Mouse (Mus musculus): ENCODE data around the gene Pfas. TPM values are rescaled to one million over a fixed set of nuclear protein-coding genes. Genes with fewer than 3 reads are reported as not detected.
"Not testable (repeated sequence)": the region's sequence is repeated elsewhere in the genome, so short reads cannot be mapped to it uniquely, and the experiment has no call there.

Pfas gene
- polyA plus RNA-seq, 1 experiment from 2014 or later, result 15.5 TPM

DNA sequence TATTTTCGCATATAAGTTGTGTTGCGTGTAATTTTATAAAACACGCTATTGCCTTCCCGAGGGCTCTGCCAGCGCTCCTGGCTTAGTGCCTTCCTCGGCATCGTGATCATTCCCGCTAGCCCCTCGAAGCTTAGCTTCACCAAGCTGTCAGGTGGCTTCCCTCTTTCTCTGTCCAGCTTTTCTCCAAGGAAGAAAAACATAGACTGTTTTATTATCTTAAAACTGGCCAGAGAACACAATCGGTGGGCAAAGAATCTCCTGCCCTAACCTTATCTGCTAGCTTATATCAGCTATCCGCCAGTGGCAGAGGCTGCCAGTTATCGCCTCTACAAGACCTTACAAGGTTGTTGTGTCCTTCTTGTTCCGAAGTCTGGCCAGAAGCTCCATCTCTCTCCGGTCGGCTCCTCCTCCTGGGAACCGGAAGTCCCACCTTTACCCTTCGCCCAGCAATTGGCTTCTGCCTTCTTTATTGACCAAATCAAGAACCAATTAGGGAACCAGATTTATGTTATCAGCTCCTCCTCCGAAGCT, 3.9 kb upstream of the Pfas start:
- Histone ChIP-seq H3K27me3 (replicated peaks) (no peaks in the 10 kb centered on the region), H3K4me2 (peak overlapping the region; percentile 89), H3K9ac (replicated peaks) (peak overlapping the region; percentile 68), H3K4me3 (replicated peaks) (peak overlapping the region; percentile 45), H3K27ac (replicated peaks) (peak overlapping the region; percentile 83), H3K4me1 (peaks cover 34% of the 10 kb centered on the region), H3K36me3 (no peaks in the 10 kb centered on the region), H3K9me3 (replicated peaks) (no peaks in the 10 kb centered on the region)
- 1% methylated on average over 18 of the region's 18 CpGs for WGBS
- peak; percentile 66 for ATAC-seq (ENCODE audit: low FRiP score)

GRCm38 (mm10) chr11:69011445-69011844, 3.2 kb upstream of the Pfas start:
- H3K27me3 ChIP-seq (replicated peaks); H3K36me3 ChIP-seq; ATAC-seq (ENCODE audit: low FRiP score); H3K9ac ChIP-seq (replicated peaks); H3K9me3 ChIP-seq (replicated peaks): not testable (repeated sequence)
- Histone ChIP-seq H3K4me2 (peak overlapping the region; percentile 89), H3K4me1 (peaks cover 31% of the 10 kb centered on the region), H3K4me3 (replicated peaks) (peak overlapping the region; percentile 45), H3K27ac (replicated peaks) (peak overlapping the region; percentile 83)
- WGBS, result 75% methylated on average over 2 of the region's 2 CpGs

DNA sequence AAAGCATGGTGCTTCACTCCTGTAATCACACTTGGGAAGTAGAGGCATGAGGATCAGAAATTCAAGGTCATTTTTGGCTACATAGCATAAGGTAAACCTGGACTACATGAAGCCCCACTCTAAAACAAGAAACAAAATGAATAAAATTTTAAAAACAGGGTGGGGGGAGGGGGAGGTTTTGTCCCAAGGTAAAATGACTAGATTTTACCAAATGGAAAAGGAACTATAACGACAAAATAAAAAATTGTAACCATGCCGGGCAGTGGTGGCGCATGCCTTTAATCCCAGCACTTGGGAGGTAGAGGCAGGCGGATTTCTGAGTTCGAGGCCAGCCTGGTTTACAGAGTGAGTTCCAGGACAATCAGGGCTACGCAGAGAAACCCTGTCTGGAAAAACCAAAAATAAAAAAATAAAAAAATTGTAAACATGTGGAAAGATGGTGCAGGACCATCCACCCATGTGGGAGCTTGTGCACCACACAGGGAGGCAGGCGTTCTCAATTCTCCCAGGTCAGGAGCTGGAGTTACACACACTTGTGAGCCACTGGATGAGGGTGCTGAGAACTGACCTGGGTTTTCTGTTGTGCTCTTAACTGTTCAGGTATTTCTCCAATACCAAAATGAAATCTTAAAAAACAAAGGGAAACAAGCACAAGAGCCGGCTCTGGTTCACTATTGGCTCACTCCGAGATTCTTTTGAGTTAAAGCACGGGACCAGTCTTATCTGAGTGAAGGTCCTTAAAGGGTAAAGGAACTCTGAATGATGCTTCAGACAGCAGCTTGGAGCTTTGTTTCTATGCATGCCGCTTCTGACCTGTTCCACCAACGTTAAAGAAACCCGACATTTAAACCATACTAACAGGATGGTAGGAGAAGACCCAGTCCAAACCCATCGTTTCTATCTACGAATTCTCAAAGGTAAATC, 2.4 kb upstream of the Pfas start:
- Histone ChIP-seq H3K27me3 (replicated peaks) (no peaks in the 10 kb centered on the region), H3K4me3 (replicated peaks) (no peak overlapping the region), H3K27ac (replicated peaks) (no peak overlapping the region), H3K4me2 (peak overlapping the region; percentile 89; the same call in 1 of the 2 replicates), H3K36me3 (no peaks in the 10 kb centered on the region), H3K4me1 (peaks cover 31% of the 10 kb centered on the region), H3K9ac (replicated peaks) (no peak overlapping the region), H3K9me3 (replicated peaks) (no peaks in the 10 kb centered on the region)
- WGBS, result 91% methylated on average over 15 of the region's 15 CpGs
- ATAC-seq (ENCODE audit: low FRiP score), result no peak

DNA sequence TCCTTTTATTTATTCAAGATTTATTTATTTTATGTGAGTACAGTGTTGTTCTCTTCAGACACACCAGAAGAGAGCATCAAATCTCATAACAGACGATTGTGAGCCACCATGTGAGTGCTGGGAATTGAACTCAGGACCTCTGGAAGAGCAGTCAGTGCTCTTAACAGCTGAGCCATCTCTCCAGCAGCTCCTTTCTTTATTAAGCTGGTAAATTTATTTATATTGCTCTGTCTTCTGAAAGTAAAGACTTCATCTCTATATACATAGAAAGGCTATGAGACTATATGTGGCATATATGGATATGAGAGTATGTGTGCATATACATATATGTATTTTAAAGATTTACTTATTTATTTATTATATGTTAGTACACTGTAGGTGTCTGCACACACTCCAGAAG, 1.2 kb upstream of the Pfas start:
- 95% methylated on average over 1 of the region's 1 CpGs for WGBS
- no peak overlapping the region for H3K4me3 ChIP-seq (replicated peaks)
- peaks cover 26% of the 10 kb centered on the region for H3K4me1 ChIP-seq
- H3K36me3 ChIP-seq, result no peaks in the 10 kb centered on the region
- no peak overlapping the region for H3K27ac ChIP-seq (replicated peaks)
- H3K9me3 ChIP-seq (replicated peaks), result no peaks in the 10 kb centered on the region
- H3K9ac ChIP-seq (replicated peaks), result no peak overlapping the region
- ATAC-seq (ENCODE audit: low FRiP score), result no peak
- no peaks in the 10 kb centered on the region for H3K27me3 ChIP-seq (replicated peaks)
- no peak overlapping the region for H3K4me2 ChIP-seq

- peaks cover 20% of the 10 kb centered on the region for H3K4me1 ChIP-seq
- H3K4me2 ChIP-seq; ATAC-seq (ENCODE audit: low FRiP score): not testable (repeated sequence)
Observed at GRCm38 (mm10) chr11:69006575-69006974, 1.7 kb downstream of the Pfas start.

DNA sequence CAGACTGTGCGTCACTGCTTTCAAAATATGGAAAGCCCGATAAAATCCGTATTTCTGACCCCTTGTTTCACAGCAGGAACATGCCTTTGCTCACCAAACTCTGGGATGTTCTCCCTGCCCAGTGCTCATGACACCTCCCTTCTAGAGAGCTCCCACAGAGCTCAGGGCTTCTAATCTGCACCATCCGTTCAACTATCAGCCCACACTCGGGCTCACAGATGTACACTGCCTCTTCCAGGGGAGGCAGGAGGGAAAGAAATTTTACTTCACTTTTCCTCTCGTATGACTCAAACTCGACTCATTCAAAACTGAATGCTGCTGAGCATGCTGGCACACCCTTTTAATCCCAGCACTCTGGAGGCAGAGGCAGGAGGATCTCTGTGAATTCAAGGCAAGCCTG, 3.1 kb downstream of the Pfas start:
- Histone ChIP-seq H3K36me3 (peaks cover 34% of the 10 kb centered on the region), H3K9me3 (replicated peaks) (no peaks in the 10 kb centered on the region), H3K27ac (replicated peaks) (no peak overlapping the region), H3K9ac (replicated peaks) (no peak overlapping the region), H3K4me1 (peaks cover 12% of the 10 kb centered on the region), H3K27me3 (replicated peaks) (no peaks in the 10 kb centered on the region), H3K4me3 (replicated peaks) (no peak overlapping the region), H3K4me2 (no peak overlapping the region)
- no peak for ATAC-seq (ENCODE audit: low FRiP score)
- 91% methylated on average over 7 of the region's 7 CpGs for WGBS

More at GRCm38 (mm10) chr11:69006575-69006974, 1.7 kb downstream of the Pfas start:
- not testable (repeated sequence) for H3K9ac ChIP-seq (replicated peaks); H3K27me3 ChIP-seq (replicated peaks); H3K27ac ChIP-seq (replicated peaks); H3K9me3 ChIP-seq (replicated peaks); H3K4me3 ChIP-seq (replicated peaks)
- H3K36me3 ChIP-seq, result peaks cover 21% of the 10 kb centered on the region

DNA sequence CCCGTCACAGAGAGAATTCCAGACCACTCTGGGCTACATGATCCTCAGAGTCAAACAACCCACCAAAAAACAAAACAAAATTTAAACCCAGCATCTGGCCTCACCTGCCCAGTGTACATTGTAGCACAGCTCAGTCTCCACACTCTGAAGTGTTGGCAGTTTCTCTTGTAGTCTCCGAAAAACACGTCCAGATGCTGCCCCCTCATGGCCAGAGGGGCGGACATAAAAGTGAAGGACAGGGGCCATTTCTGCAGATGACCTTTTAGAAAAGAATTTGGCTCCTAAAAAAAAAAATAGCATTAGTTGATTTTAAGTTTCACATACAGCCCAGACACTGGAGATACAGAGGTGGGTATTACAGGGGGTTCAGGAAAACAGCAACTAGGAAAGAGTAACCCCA, 4.7 kb downstream of the Pfas start:
- Histone ChIP-seq H3K4me2 (no peak overlapping the region), H3K9ac (replicated peaks) (no peak overlapping the region), H3K27ac (replicated peaks) (no peak overlapping the region), H3K4me1 (peaks cover 12% of the 10 kb centered on the region), H3K9me3 (replicated peaks) (no peaks in the 10 kb centered on the region), H3K36me3 (peaks cover 49% of the 10 kb centered on the region), H3K4me3 (replicated peaks) (no peak overlapping the region), H3K27me3 (replicated peaks) (no peaks in the 10 kb centered on the region)
- no peak for ATAC-seq (ENCODE audit: low FRiP score)
- WGBS, result 70% methylated on average over 4 of the region's 4 CpGs

DNA sequence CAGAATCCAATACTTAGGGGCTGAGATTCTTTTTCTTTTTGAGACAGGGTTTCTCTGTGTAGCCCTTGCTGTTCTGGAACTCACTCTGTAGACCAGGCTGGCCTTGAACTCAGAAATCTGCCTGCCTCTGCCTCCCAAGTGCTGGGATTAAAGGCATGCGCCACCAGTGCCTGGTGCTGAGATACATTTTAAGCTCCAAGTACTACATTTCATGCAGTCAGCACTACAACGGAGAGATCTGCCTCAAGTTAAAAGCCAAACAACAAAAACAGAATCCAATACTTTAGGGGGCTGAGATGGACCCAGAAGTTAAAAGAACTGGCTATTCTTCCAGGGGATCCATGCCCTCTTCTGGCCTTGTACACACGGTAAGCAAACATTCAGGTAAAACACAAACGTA, 5.5 kb downstream of the Pfas start:
- 94% methylated on average over 4 of the region's 4 CpGs for WGBS
- H3K27me3 ChIP-seq (replicated peaks); H3K27ac ChIP-seq (replicated peaks); H3K9me3 ChIP-seq (replicated peaks); ATAC-seq (ENCODE audit: low FRiP score); H3K4me3 ChIP-seq (replicated peaks); H3K4me2 ChIP-seq; H3K9ac ChIP-seq (replicated peaks): not testable (repeated sequence)
- H3K36me3 ChIP-seq, result peaks cover 57% of the 10 kb centered on the region
- peaks cover 10% of the 10 kb centered on the region for H3K4me1 ChIP-seq

GRCm38 (mm10) chr11:68997080-68997479, 11.2 kb downstream of the Pfas start:
- 95% methylated on average over 4 of the region's 4 CpGs for WGBS
- H3K36me3 ChIP-seq, result peaks cover 92% of the 10 kb centered on the region

DNA sequence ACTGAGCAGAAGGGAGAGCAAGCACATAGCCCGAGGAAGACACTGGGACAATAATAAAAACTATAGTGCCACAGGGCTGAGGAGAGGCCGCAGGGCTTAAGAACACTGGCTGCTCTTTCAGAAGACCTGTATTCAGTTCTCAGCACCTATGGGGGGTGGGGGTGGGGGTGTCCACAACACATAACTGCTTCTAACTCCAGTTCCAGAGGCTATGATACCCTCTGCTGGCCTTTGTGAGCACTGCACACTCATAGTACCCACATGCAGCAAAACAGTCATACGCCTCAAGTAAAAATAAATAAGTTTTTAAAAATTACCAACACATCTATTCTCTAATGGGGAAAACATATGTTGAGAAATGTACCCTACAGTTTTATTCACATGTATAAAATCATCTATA, 13.9 kb downstream of the Pfas start:
- WGBS, result 95% methylated on average over 3 of the region's 3 CpGs

More at GRCm38 (mm10) chr11:68997080-68997479, 11.2 kb downstream of the Pfas start:
- H3K4me3 ChIP-seq (replicated peaks), result no peak overlapping the region
- no peaks in the 10 kb centered on the region for H3K27me3 ChIP-seq (replicated peaks)
- H3K9me3 ChIP-seq (replicated peaks), result no peaks in the 10 kb centered on the region
- ATAC-seq (ENCODE audit: low FRiP score), result no peak
- H3K9ac ChIP-seq (replicated peaks), result no peak overlapping the region
- H3K4me2 ChIP-seq, result no peak overlapping the region
- no peaks in the 10 kb centered on the region for H3K4me1 ChIP-seq
- H3K27ac ChIP-seq (replicated peaks), result no peak overlapping the region

GRCm38 (mm10) chr11:68993122-68993521, 15.1 kb downstream of the Pfas start:
- Histone ChIP-seq H3K4me2 (no peak overlapping the region), H3K9me3 (replicated peaks) (no peaks in the 10 kb centered on the region), H3K36me3 (peaks cover 83% of the 10 kb centered on the region), H3K4me3 (replicated peaks) (no peak overlapping the region), H3K27me3 (replicated peaks) (no peaks in the 10 kb centered on the region), H3K4me1 (no peaks in the 10 kb centered on the region), H3K27ac (replicated peaks) (no peak overlapping the region), H3K9ac (replicated peaks) (no peak overlapping the region)
- ATAC-seq (ENCODE audit: low FRiP score), result no peak
- 88% methylated on average over 7 of the region's 7 CpGs for WGBS

More for the DNA sequence above, 13.9 kb downstream of the Pfas start:
- no peaks in the 10 kb centered on the region for H3K27me3 ChIP-seq (replicated peaks)
- ATAC-seq (ENCODE audit: low FRiP score), result no peak
- H3K4me3 ChIP-seq (replicated peaks), result no peak overlapping the region
- H3K9me3 ChIP-seq (replicated peaks), result no peaks in the 10 kb centered on the region
- no peak overlapping the region for H3K9ac ChIP-seq (replicated peaks)
- no peak overlapping the region for H3K27ac ChIP-seq (replicated peaks)
- no peaks in the 10 kb centered on the region for H3K4me1 ChIP-seq
- H3K36me3 ChIP-seq, result peaks cover 90% of the 10 kb centered on the region
- no peak overlapping the region for H3K4me2 ChIP-seq

DNA sequence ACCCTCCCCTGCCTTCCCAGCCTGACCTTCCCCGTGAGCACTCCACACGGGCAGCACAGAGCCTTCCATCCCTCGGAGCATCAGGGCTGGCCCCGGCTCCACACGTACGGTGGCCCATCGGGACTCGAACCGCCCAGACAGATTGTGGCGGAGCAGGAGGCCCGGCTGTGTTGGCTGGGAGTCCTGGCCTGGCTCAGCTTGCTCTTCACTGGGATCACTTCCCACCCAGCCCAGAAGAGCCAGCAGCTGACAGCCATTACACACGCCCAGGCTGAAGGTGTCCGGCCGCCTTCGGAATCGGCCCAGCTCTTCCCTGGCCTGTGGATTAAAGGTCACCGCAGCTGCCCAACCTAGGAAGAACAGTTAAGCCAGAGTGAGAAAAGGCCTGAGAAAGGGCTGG, 19.9 kb downstream of the Pfas start:
- ATAC-seq (ENCODE audit: low FRiP score), result no peak
- H3K4me3 ChIP-seq (replicated peaks), result no peak overlapping the region
- H3K27me3 ChIP-seq (replicated peaks), result no peaks in the 10 kb centered on the region
- H3K36me3 ChIP-seq, result peaks cover 61% of the 10 kb centered on the region
- H3K9me3 ChIP-seq (replicated peaks), result no peaks in the 10 kb centered on the region
- H3K27ac ChIP-seq (replicated peaks), result 0 out of 2 replicates have a peak overlapping the region, but pooled peaks have one; percentile 28
- H3K4me2 ChIP-seq, result no peak overlapping the region
- H3K4me1 ChIP-seq, result no peaks in the 10 kb centered on the region
- WGBS, result 96% methylated on average over 17 of the region's 17 CpGs
- H3K9ac ChIP-seq (replicated peaks), result no peak overlapping the region
